Mouse (Mus musculus) kidney, embryonic 14.5 days (tissue): ENCODE data around the gene Plekha5. TPM values are rescaled to one million over a fixed set of nuclear protein-coding genes. Genes with fewer than 3 reads are reported as not detected.

Experiments
- ATAC-seq: fragments of 200-750 bp; cut with Nextera tagmentation; 2 replicates; pipeline ENCODE4 v1.8.0; 2017; ENCODE audit warnings: moderate number of reproducible peaks, mild to moderate bottlenecking, moderate TSS enrichment, moderate library complexity; ENCODE audit not compliant: low FRiP score, low TSS enrichment
- H3K27ac ChIP-seq: fragments of 300-500 bp; sonication (generic); 2 replicates; pipeline ENCODE4 v1.5.1; 2014; ENCODE audit warnings: low read depth, mild to moderate bottlenecking, low read length, moderate library complexity, mixed read lengths
- H3K27me3 ChIP-seq: fragments of 300-500 bp; sonication (generic); 2 replicates; pipeline ENCODE4 v1.6.1; 2014; ENCODE audit warnings: mild to moderate bottlenecking, low read length; ENCODE audit not compliant: control insufficient read depth, insufficient read depth
- H3K36me3 ChIP-seq: fragments of 300-500 bp; sonication (generic); 2 replicates; pipeline ENCODE4 v1.6.1; 2014; ENCODE audit warnings: low read length, mixed read lengths; ENCODE audit not compliant: control insufficient read depth, insufficient read depth
- H3K4me1 ChIP-seq: fragments of 300-500 bp; sonication (generic); 2 replicates; pipeline ENCODE4 v1.6.1; 2014; ENCODE audit warnings: low read length, mixed read lengths; ENCODE audit not compliant: control insufficient read depth, insufficient read depth
- H3K4me2 ChIP-seq: fragments of 300-500 bp; sonication (generic); replicated peaks from 2 replicates; pipeline ENCODE4 v1.6.1; 2014; ENCODE audit warnings: low read depth, mild to moderate bottlenecking, low read length
- H3K4me3 ChIP-seq: fragments of 300-500 bp; sonication (generic); 2 replicates; pipeline ENCODE4 v1.5.1; 2014; ENCODE audit warnings: mild to moderate bottlenecking, low read length
- H3K9ac ChIP-seq: fragments of 300-500 bp; sonication (generic); 2 replicates; pipeline ENCODE4 v1.6.1; 2014; ENCODE audit warnings: low read depth, mild to moderate bottlenecking, low read length, moderate library complexity
- H3K9me3 ChIP-seq: fragments of 300-500 bp; sonication (generic); 2 replicates; pipeline ENCODE4 v1.6.1; 2016; ENCODE audit warnings: low read length; ENCODE audit not compliant: control insufficient read depth
- WGBS: fragments of 180-500 bp; shearing (Covaris S2); extraction: QIAGEN DNeasy Blood & Tissue Kit; methylation state at CpG from one replicate; pipeline ENCODE4 v1.1.7; 2014; 5-methylcytosine and 5-hydroxymethylcytosine counted together
- polyA plus RNA-seq: library from polyadenylated mRNA; unstranded; fragments of >200 nt; fragmentation: Nextera tagmentation; extraction: Ambion mirVana; gene quantifications from 2 replicates; pipeline ENCODE4 v1.2.1, GENCODE M21; 2014

The Plekha5 gene
- polyA plus RNA-seq, 1 experiment from 2014 or later = 63.4 TPM

DNA sequence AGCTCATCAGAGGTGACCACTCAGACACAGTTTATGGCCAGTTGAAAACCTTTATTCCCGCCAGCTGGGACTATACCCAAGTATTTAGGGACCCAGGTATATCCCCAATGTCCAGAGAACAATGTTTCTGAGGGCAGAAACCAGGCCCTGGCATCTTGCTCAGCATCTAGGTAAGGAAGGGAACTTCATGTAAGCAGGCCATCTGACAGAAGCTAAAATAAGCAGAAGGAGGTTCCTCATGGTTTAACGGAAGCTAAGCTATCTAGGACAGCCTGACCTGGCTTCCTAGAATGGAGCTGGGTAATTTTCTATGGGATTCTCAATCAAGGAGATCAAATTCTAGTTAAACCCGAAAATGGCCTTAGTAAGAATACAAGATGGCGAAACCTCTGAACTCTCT lies 185.7 kb downstream of the Plekha5 start:
- Histone ChIP-seq H3K36me3 (no peaks in the 10 kb centered on the region), H3K27me3 (no peaks in the 10 kb centered on the region), H3K9me3 (no peaks in the 10 kb centered on the region), H3K4me2 (no peak overlapping the region), H3K27ac (no peak overlapping the region), H3K9ac (no peak overlapping the region), H3K4me3 (no peak overlapping the region), H3K4me1 (no peaks in the 10 kb centered on the region)
- 83% methylated on average over 4 of the region's 4 CpGs for WGBS
- ATAC-seq = no peak

DNA sequence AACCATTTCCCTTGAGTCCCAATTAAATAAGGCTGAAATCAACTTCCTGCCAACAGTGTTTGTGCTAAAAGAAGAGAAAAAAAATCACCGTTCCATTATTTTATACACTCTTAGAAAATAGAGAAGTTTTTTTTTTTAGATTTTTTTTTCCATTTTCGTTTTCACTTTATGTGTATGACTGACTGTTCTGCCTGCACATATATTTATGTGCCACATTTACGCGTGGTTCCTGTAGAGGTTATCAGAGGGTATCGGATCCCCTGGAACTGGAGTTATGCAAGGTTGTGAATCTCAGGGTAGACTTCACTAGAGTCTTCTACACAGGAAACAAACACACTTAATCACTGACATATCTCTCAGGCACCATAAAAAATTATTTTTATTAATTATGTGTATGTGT lies 186.3 kb downstream of the Plekha5 start:
- Histone ChIP-seq H3K4me2 (no peak overlapping the region), H3K27me3 (no peaks in the 10 kb centered on the region), H3K4me3 (no peak overlapping the region), H3K4me1 (no peaks in the 10 kb centered on the region), H3K9me3 (no peaks in the 10 kb centered on the region), H3K9ac (no peak overlapping the region), H3K36me3 (no peaks in the 10 kb centered on the region), H3K27ac (no peak overlapping the region)
- no peak for ATAC-seq
- 77% methylated on average over 5 of the region's 5 CpGs for WGBS

DNA sequence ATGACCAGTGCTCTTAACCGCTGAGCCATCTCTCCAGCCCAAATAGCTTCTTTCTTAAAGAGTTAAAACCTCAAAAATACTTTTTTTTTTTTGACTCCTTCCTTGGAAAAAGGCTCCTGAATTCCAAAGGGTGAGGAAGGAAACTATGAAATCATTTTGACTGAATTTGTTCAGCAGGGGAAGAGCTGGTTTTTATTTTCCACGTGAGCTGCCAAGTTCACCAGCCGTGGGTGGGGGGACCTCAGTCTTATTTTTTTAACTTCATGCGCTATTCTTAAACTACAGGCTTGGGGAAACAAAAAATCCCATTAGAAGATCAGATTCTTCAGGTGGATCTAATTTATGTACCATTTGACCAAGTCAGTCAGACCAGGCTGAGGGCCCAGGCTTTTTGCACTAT lies 187.4 kb downstream of the Plekha5 start:
- no peak overlapping the region for H3K4me2 ChIP-seq
- H3K9ac ChIP-seq = no peak overlapping the region
- H3K9me3 ChIP-seq = no peaks in the 10 kb centered on the region
- ATAC-seq = no peak
- H3K4me1 ChIP-seq = no peaks in the 10 kb centered on the region
- no peak overlapping the region for H3K27ac ChIP-seq
- H3K36me3 ChIP-seq = no peaks in the 10 kb centered on the region
- H3K4me3 ChIP-seq = no peak overlapping the region
- no peaks in the 10 kb centered on the region for H3K27me3 ChIP-seq
- 66% methylated on average over 4 of the region's 4 CpGs for WGBS

- ATAC-seq = no peak
- H3K4me3 ChIP-seq = no peak overlapping the region
- H3K4me2 ChIP-seq = no peak overlapping the region
- H3K27me3 ChIP-seq = no peaks in the 10 kb centered on the region
- no peak overlapping the region for H3K9ac ChIP-seq
- 77% methylated on average over 13 of the region's 13 CpGs for WGBS
- no peaks in the 10 kb centered on the region for H3K36me3 ChIP-seq
- no peaks in the 10 kb centered on the region for H3K4me1 ChIP-seq
- H3K9me3 ChIP-seq = no peaks in the 10 kb centered on the region
- no peak overlapping the region for H3K27ac ChIP-seq
Measured at GRCm38 (mm10) chr6:140611893-140612473, 188.1 kb downstream of the Plekha5 start.

- H3K9me3 ChIP-seq = no peaks in the 10 kb centered on the region
- ATAC-seq = no peak
- no peaks in the 10 kb centered on the region for H3K4me1 ChIP-seq
- H3K27ac ChIP-seq = no peak overlapping the region
- no peaks in the 10 kb centered on the region for H3K36me3 ChIP-seq
- H3K4me2 ChIP-seq = no peak overlapping the region
- no peak overlapping the region for H3K4me3 ChIP-seq
- no peaks in the 10 kb centered on the region for H3K27me3 ChIP-seq
- 82% methylated on average over 3 of the region's 3 CpGs for WGBS
- H3K9ac ChIP-seq = no peak overlapping the region
Measured at GRCm38 (mm10) chr6:140613822-140614221, 190.0 kb downstream of the Plekha5 start.

- H3K36me3 ChIP-seq = no peaks in the 10 kb centered on the region
- no peak overlapping the region for H3K4me2 ChIP-seq
- no peaks in the 10 kb centered on the region for H3K9me3 ChIP-seq
- WGBS = 80% methylated on average over 11 of the region's 11 CpGs
- no peaks in the 10 kb centered on the region for H3K27me3 ChIP-seq
- H3K27ac ChIP-seq = no peak overlapping the region; the same call in 1 of the 2 replicates
- no peak overlapping the region for H3K9ac ChIP-seq
- H3K4me1 ChIP-seq = no peaks in the 10 kb centered on the region
- ATAC-seq = no peak
- H3K4me3 ChIP-seq = no peak overlapping the region
Measured at GRCm38 (mm10) chr6:140614711-140615110, 190.9 kb downstream of the Plekha5 start.

GRCm38 (mm10) chr6:140620531-140621349 lies 196.9 kb downstream of the Plekha5 start:
- Histone ChIP-seq H3K4me1 (peaks cover 2% of the 10 kb centered on the region; the same call in 1 of the 2 replicates), H3K27me3 (no peaks in the 10 kb centered on the region), H3K36me3 (no peaks in the 10 kb centered on the region), H3K9me3 (no peaks in the 10 kb centered on the region), H3K4me2 (no peak overlapping the region), H3K27ac (no peak overlapping the region), H3K9ac (no peak overlapping the region), H3K4me3 (no peak overlapping the region)
- 68% methylated on average over 13 of the region's 13 CpGs for WGBS
- ATAC-seq = no peak

GRCm38 (mm10) chr6:140621622-140622021 lies 197.8 kb downstream of the Plekha5 start:
- Histone ChIP-seq H3K4me1 (peaks cover 11% of the 10 kb centered on the region; the same call in 1 of the 2 replicates), H3K9ac (no peak overlapping the region), H3K27me3 (no peaks in the 10 kb centered on the region), H3K27ac (no peak overlapping the region), H3K4me2 (no peak overlapping the region), H3K9me3 (no peaks in the 10 kb centered on the region), H3K4me3 (no peak overlapping the region), H3K36me3 (no peaks in the 10 kb centered on the region)
- 86% methylated on average over 1 of the region's 1 CpGs for WGBS
- ATAC-seq = no peak
